In genomic region chr4:125145213-125145612, GRCm38 (mm10) we compare ENCODE assay signal across 11 mouse cellular contexts. TPM values are rescaled to one million over a fixed set of nuclear protein-coding genes. Genes with fewer than 3 reads are reported as not detected.
DNase-seq lines count a peak whose midpoint lies in the region; TF ChIP-seq lines count a peak whose summit lies in the region.
"Had no signal": no experiment of that assay in that cellular context is flagged by ENCODE, and none has a peak within 500 bp of the region (broad histone marks: within the 10 kb centered on the region; RNA-seq: fewer than 3 reads in every experiment).

No protein-coding gene starts in this region.

- no peak overlapping the region for H3K4me3 ChIP-seq in layer of hippocampus, adult 2 months
- H3K4me3 ChIP-seq in megakaryocyte, embryonic 14.5 days (replicated peaks) = peak overlapping the region; percentile 82
- H3K4me3 ChIP-seq: embryonic facial prominence, embryonic 15.5 days; heart, embryonic 15.5 days; neural tube, embryonic 12.5 days had no signal

- peaks cover 10% of the 10 kb centered on the region for H3K9me3 ChIP-seq in megakaryocyte, embryonic 14.5 days
- H3K9me3 ChIP-seq: embryonic facial prominence, embryonic 15.5 days; heart, embryonic 15.5 days; neural tube, embryonic 12.5 days had no signal

- no peak for TF ChIP-seq CTCF in layer of hippocampus, adult 2 months (conservative IDR thresholded peaks at IDR 0.05)

- H3K27ac ChIP-seq in layer of hippocampus, adult 2 months = peak overlapping the region; percentile 61
- H3K27ac ChIP-seq: embryonic facial prominence, embryonic 15.5 days; heart, embryonic 15.5 days; neural tube, embryonic 12.5 days had no signal

- peaks cover 40% of the 10 kb centered on the region for H3K4me1 ChIP-seq in megakaryocyte, embryonic 14.5 days
- H3K4me1 ChIP-seq: heart, embryonic 15.5 days; neural tube, embryonic 12.5 days had no signal

- no peak for DNase-seq in layer of hippocampus, adult 2 months (ENCODE audit: low spot score in 2 of 2)
- DNase-seq in layer of hippocampus, postnatal 36 days = no peak
- DNase-seq in adrenal gland, postnatal 10 days = peak; percentile 68
- peak; percentile 36 for DNase-seq in gastrocnemius, postnatal 25 days
- DNase-seq in cerebellum, adult 8-10 months = no peak
- DNase-seq in left cerebral cortex, adult 18-20 months (ENCODE audit: low spot score in 2 of 2) = no peak
- DNase-seq: cerebellum, adult 18-20 months had no signal

- H3K27me3 ChIP-seq in megakaryocyte, embryonic 14.5 days (replicated peaks) = peaks cover 38% of the 10 kb centered on the region

- H3K36me3 ChIP-seq in megakaryocyte, embryonic 14.5 days (replicated peaks; ENCODE audit: low read length) = no peaks in the 10 kb centered on the region
- H3K36me3 ChIP-seq: embryonic facial prominence, embryonic 15.5 days; heart, embryonic 15.5 days; neural tube, embryonic 12.5 days had no signal

RNA-seq across cellular contexts. Expression of gene Zc3h12a, which starts 17.6 kb away (rescaled TPM):
- total RNA-seq in layer of hippocampus, adult 2 months (2021) = 1 to 10 TPM; 1.1 to 1.2 TPM
- 1 to 10 TPM in 1 of 2 experiments, under 1 TPM in 1; 0.83 to 1.2 TPM for total RNA-seq in layer of hippocampus, postnatal 36 days (2021)
- 1 to 10 TPM; 4.6 to 6.8 TPM for total RNA-seq in adrenal gland, postnatal 10 days (2021)
- 1 to 10 TPM; 2.3 to 2.9 TPM for total RNA-seq in gastrocnemius, postnatal 25 days (2021)
- 19.3 and 20.5 TPM in 2 replicates for polyA plus RNA-seq in megakaryocyte, embryonic 14.5 days (2012; ENCODE audit: insufficient read depth, low replicate concordance)
- total RNA-seq in left cerebral cortex, adult 18-20 months (2021) = 1 to 10 TPM in 1 of 2 experiments, under 1 TPM in 1; 0.56 to 1.1 TPM

Comparison
In these comparisons a context has a peak if more than half of its experiments do, and no peak if none do; other contexts are left out.
1. DNase-seq: peak in adrenal gland, postnatal 10 days (single experiment) and gastrocnemius, postnatal 25 days (single experiment); none in layer of hippocampus, adult 2 months (0 of 2), layer of hippocampus, postnatal 36 days (0 of 2), cerebellum, adult 8-10 months (single experiment) and left cerebral cortex, adult 18-20 months (0 of 2).